Mouse (Mus musculus) mature B cell (primary cell): ENCODE data around the gene Tmem221.
"Not testable (repeated sequence)": the region's sequence is repeated elsewhere in the genome, so short reads cannot be mapped to it uniquely, and the experiment has no call there.

ENCODE experiments used
- in situ Hi-C: fragments of 300-500 bp; cut with MboI; formaldehyde crosslinking; loops from 2 replicates; pipeline ENCODE4 v1.14.3; 2019

Gene Tmem221

GRCm38 (mm10) chr8:71547590-71547989 lies 11.1 kb downstream of the Tmem221 start:
- in situ Hi-C loops: no loop called here

DNA sequence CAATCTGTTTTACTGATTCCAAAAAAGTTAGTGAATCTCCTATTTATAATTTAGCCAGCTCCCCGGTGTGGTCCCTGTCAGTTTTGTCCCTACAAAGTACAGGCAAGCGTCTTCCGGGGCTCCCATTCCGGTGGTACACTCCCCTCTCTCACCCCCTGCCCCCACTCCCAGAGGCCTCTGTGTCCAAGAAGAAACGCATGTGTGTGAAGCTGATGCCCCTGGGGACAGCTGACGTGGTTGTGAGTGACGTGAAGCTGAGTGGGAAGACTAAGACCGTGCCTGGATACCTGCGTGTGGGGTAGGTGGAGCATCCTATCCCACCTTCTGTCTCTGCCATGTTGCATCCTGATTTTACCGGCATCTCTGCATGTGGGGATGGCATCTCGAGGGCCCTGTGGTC lies 13.6 kb downstream of the Tmem221 start:
- in situ Hi-C loops: no loop called here

GRCm38 (mm10) chr8:71543755-71544154 lies 14.9 kb downstream of the Tmem221 start:
- in situ Hi-C loops: no loop called here

GRCm38 (mm10) chr8:71542632-71543343 lies 15.9 kb downstream of the Tmem221 start, which contains the start of gene Mvb12a:
Gene Mvb12a, plus strand, starts transcription at chr8:71542922.
- in situ Hi-C loops: no loop called here

DNA sequence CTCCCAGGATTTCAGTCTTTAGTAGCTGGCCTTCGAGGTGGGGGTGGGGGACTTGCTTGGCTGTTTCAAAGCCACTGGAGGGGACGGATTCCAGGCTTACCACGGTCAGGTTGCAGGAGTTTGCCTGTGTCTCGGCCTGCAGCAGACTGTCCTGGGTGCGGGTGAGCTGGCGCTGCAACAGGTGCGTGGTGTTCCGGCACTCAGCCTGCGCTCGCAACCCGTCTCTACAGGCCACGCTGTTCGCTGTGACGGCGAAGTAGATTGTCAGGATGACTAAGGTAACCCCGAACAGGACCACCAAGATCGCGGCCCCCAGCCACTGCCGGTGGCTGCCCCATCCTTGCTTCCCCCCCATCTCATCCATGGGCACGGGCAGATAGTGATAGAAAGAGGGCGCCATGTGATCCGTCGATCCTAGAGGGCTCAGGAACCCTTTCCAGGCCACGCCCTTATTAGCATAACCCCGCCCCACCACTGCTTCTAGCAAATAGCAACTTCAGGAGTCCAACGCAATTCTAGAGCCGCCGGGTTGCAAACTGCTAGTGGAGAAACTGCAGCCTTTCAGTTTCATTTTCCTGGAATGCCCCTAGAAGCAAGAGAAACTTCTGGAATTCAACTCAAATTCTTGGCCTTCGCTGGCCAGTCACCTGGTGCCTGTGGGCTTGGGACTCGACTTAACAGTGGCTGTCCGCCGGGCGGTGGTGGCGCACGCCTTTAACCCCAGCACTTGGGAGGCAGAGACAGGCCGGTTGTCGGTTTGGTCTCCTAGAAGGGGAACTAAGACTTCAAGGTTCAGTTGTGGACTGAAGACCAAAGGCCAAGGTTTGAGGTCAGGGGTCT lies 21.4 kb downstream of the Tmem221 start, which contains the start of gene Bst2:
Bst2 (minus strand) TSS at position 429 of the 840 bp plus-strand sequence.
- in situ Hi-C loops: no loop called here

DNA sequence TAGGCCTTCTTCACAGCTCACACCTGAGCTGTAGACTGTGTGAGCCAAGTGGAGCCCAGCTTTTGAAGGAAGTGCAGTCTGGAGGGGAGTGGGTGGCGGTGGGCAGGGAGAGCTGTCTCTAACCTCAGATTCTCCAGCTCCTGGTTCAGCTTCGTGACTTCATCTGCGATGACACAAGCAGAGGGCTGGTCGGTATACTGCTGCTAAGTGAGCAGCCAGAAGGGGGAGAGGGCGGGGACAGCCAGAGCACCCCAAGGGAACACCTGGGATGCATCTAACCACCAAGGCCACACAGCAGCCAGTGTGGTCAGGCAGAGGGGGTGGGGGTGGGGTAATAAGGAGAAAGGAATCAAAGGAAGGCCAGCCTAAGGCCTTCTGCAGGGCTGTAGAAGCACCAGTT lies 23.0 kb downstream of the Tmem221 start:
- in situ Hi-C loops: no loop called here

DNA sequence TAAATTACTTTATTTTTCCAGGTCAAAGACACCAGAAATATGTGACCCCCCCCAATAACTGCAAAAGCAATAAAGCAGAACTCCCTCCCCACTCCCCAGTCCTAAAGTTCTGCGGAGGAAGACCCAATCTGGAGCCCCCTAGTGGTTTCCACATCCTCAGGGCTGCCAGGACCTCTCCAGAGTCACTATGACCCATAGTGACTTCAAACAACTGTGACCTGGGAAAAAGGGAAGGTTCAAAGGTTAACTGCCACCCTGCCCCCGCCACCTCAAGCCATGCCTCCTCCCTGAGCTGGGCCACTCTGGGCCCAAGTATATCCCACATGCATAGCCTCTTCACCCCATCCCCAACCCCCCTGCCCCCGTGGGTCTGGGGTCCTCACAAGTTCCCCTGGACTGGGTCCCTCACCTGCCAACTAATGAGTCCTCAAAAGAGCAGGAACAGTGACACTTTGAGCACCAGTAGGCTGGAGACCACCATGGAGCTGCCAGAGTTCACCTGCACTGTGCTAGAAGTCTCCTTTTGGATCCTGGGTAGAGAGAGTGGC lies 24.3 kb downstream of the Tmem221 start:
- in situ Hi-C loops: no loop called here

DNA sequence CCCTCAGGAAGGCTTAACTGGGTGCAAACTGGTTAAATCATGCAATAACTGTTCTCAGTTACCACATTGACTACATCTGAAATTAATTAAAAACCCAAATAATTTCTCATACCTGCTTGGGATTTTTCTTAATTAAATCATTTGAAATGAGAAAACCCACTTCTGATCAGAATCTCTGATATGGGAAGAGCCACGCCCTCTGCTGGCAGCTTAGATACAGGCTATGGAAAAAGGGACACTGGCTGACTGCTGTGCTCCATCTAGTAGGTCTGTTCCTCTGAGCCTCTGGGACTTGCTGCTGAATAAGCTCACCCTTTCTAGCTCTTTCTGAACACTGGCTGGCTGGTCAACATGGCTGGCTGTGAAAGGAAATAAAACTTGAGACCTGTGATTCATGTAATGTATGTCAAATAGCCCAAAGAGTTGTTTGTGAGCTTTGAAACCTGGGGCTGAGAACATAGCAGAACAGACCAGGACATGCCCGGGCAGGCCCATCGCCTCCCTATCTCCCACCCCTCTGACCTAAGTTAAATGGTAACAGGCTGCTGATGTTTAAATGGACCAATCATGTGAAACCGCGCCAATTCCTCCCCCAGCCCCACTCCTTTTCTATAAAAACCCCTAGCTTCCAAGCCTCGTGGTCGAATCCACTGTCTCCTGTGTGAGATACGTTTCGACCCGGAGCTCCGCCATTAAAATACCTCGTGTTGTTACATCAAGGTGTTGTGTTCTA lies 27.8 kb downstream of the Tmem221 start:
- in situ Hi-C loops: not testable (repeated sequence)

- in situ Hi-C loops: no loop called here
These were observed 30.2 kb downstream of the Tmem221 start for GRCm38 (mm10) chr8:71528362-71529073.

- in situ Hi-C loops: no loop called here
These were observed 31.4 kb downstream of the Tmem221 start for GRCm38 (mm10) chr8:71527162-71527870.

GRCm38 (mm10) chr8:71526272-71526671 lies 32.4 kb downstream of the Tmem221 start:
- in situ Hi-C loops: no loop called here

DNA sequence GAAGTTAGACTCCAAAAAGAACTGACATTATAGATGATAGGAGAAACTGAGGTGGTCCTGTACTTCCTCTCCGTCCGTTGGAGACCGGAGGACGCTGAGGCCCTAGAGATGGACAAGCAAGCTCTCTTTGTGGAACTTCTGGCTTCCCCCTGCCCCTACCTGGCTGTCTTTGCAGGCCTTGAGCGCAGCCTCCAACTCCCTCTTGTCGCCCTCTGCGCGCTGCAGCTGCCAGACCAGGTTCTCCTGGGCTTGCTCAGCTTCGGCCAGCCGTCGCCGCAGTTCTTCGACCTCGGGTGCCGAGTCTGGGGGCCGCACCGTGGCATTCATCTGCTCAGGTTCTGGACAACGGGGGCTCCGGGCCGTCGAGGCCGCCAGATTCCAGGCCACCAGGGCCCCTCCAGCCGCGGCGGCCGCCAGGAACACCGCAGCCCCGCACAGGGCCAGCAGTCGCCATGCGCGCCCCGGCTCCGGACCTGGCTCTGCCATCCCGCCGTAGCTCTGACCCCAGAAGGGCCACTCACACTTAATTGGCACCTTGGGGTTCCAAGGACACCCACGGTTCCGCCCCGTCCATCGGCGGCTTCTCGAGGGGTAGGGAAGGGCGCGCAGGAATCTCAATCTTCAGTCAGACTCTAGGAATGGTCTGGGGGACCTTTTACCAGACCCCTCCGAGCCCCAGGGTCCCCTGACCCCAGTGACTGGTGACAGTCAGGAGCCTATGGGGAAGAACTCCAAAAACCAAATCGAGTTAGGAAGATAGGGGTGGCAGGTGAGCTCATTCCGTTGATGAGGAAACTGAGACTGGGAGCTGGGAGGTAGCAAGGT lies 33.2 kb downstream of the Tmem221 start, which contains the start of gene Ccdc194:
Ccdc194 (minus strand) TSS at position 486 of the 825 bp plus-strand sequence.
- in situ Hi-C loops: no loop called here

DNA sequence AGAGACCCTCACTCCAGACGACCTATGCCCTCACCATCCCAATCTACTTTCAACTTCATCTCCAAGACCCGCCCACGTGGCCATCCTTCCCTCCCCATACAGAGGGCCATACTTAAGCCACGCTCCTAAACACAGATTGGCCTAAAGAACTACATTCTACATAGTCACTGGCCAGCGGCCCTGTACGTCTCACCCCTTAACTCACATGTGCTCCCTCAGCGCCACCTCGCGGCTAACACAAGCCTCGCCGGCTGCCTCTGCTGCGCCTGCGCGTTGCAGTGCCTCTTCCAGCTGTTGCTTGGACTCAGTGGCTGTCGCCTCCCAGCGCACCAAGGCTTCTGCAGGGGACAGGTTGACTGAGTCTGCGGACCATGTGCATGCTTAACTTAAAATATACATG lies 37.0 kb downstream of the Tmem221 start:
- in situ Hi-C loops: no loop called here

- in situ Hi-C loops: not testable (repeated sequence)
These were observed 39.4 kb downstream of the Tmem221 start for GRCm38 (mm10) chr8:71519037-71519825.

DNA sequence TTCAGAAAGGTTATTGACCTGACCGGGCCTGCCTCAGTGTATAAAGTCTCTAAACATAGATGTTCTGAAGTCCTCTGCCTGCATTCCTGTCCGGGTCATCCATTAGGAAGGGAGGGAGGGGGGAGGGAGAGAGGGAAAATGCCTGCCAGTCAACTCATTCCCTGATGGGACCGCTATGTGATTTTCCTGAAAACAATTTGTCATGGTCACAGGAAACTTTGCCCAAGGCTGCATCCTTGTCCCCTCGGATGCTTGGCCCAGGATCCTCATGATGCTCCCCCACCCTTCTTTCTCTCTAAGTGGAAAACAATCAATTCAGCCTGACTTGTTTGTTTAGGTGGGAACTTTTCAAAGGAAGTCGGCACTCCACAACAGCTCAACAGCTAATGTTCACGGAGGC lies 41.9 kb downstream of the Tmem221 start:
- in situ Hi-C loops: no loop called here

DNA sequence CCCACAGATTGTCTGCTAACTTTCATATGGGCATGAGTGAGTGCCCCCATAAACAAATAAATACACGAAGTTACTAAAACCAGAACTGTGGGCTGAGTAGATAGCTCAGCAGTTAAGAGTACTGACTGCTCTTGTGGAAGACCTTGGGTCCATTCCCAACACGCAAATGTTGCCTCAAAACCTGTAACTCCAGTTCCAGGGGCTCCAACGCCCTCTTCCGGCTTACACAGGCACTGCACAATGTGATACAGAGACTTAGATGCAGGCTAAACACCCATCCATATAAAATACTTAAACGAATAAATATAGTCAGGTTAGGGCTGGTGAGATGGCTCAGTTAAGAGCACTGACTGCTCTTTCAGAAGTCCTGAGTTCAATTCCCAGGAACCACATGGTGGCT lies 43.6 kb downstream of the Tmem221 start:
- in situ Hi-C loops: no loop called here

DNA sequence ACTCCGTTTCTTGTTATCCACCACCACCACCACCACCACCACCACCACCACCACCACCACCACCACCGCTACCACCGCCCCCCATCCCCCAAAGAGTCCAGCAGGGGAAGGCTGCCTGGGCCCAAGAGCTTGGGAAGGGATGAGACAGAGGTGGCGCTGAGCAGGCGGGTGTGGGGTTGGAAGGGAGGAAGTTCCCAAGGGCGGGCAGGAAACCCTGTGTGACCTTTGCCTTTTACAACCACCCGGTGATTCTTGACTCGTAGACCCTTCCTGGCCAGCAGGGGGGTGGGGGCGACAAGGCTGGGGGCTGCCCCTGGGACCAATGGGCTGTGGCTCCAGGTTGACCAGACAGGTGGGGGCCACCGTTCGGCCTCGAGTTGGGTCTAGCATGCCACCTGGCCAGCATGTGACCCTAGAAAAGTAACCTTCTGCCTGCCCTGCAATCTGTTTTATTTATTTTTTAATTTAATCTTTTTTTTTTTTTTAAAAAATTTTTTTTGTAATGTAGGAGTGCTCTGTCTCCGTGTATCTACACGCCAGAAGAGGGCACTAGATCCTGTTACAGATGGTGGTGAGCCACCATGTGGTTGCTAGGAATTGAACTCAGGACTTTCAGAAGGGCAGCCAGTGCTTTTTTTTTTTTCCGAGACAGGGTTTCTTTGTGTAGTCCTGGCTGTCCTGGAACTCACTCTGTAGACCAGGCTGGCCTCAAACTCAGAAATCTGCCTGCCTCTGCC lies 45.5 kb downstream of the Tmem221 start:
- in situ Hi-C loops: no loop called here

- in situ Hi-C loops: no loop called here
These were observed 47.0 kb downstream of the Tmem221 start, which contains the start of gene Plvap for GRCm38 (mm10) chr8:71511644-71512043. Gene Plvap, minus strand, starts transcription at chr8:71511752.
